Mouse (Mus musculus): ENCODE measurements around the gene Jazf1.

DNA sequence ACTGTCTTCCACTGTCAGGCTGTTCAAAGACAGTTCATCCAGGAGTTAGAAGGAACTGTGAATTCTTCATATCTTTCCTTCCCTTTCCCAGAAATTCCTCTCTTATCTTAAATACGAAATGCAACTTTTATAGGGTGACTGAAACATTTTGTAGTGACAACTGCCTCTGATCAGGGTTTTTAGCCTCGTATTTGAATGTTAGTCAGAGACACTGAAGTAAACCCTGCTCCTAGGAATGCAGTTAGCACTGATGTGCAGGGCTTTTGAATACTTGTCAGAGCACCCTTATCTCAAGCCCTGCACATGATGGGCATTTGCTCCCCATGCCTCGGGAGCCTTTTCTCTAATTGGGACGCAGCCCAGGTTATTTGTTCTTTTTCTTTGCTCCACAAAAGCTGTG, 338.1 kb downstream of the Jazf1 start:
- TF ChIP-seq JUN (IDR thresholded peaks at IDR 0.05; ENCODE audit: insufficient read depth, low read depth, low read length) (no peak), TCF12 (IDR thresholded peaks at IDR 0.05; ENCODE audit: low read depth, low read length) (no peak), ZNF384 (IDR thresholded peaks at IDR 0.05; ENCODE audit: low read depth, low read length) (no peak)
